Mouse (Mus musculus) stomach, embryonic 15.5 days (tissue): ENCODE results near the gene Smg9. TPM values are rescaled to one million over a fixed set of nuclear protein-coding genes. Genes with fewer than 3 reads are reported as not detected.

Experiments
- ATAC-seq: fragments of 200-750 bp; cut with Nextera tagmentation; 2 replicates; pipeline ENCODE4 v1.8.0; 2017; ENCODE audit warnings: low read depth, moderate number of reproducible peaks, moderate TSS enrichment; ENCODE audit not compliant: insufficient read depth, low FRiP score
- H3K27ac ChIP-seq: fragments of 300-500 bp; sonication (generic); 2 replicates; pipeline ENCODE4 v1.5.1; 2015; ENCODE audit warnings: mild to moderate bottlenecking, inconsistent platforms
- H3K27me3 ChIP-seq: fragments of 300-500 bp; sonication (generic); replicated peaks from 2 replicates; pipeline ENCODE4 v1.6.1; 2015; ENCODE audit warnings: inconsistent platforms
- H3K36me3 ChIP-seq: fragments of 300-500 bp; sonication (generic); 2 replicates; pipeline ENCODE4 v1.6.1; 2015; ENCODE audit warnings: inconsistent platforms
- H3K4me1 ChIP-seq: fragments of 300-500 bp; sonication (generic); 2 replicates; pipeline ENCODE4 v1.6.1; 2015; ENCODE audit warnings: inconsistent platforms
- H3K4me2 ChIP-seq: fragments of 300-500 bp; sonication (generic); 2 replicates; pipeline ENCODE4 v1.6.1; 2015; ENCODE audit warnings: mild to moderate bottlenecking, inconsistent platforms
- H3K4me3 ChIP-seq: fragments of 300-500 bp; sonication (generic); replicated peaks from 2 replicates; pipeline ENCODE4 v1.5.1; 2015; ENCODE audit warnings: inconsistent platforms
- H3K9ac ChIP-seq: fragments of 300-500 bp; sonication (generic); 2 replicates; pipeline ENCODE4 v1.6.1; 2015; ENCODE audit warnings: inconsistent platforms
- H3K9me3 ChIP-seq: fragments of 300-500 bp; sonication (generic); 2 replicates; pipeline ENCODE4 v1.6.1; 2016; ENCODE audit warnings: inconsistent platforms
- WGBS: fragments of 180-500 bp; shearing (Covaris S2); methylation state at CpG from one replicate; pipeline ENCODE4 v1.1.7; 2015; 5-methylcytosine and 5-hydroxymethylcytosine counted together
- polyA plus RNA-seq: library from polyadenylated mRNA; unstranded; fragments of >200 nt; fragmentation: Nextera tagmentation; extraction: Ambion mirVana; gene quantifications from 2 replicates; pipeline ENCODE4 v1.2.1, GENCODE M21; 2015

Gene Smg9
- polyA plus RNA-seq, 1 experiment from 2014 or later, result 20.9 TPM

GRCm38 (mm10) chr7:24368946-24369345, 30.5 kb upstream of the Smg9 start:
- Histone ChIP-seq H3K9ac (no peak overlapping the region), H3K27ac (no peak overlapping the region), H3K27me3 (no peaks in the 10 kb centered on the region), H3K36me3 (no peaks in the 10 kb centered on the region), H3K4me1 (peaks cover 10% of the 10 kb centered on the region), H3K4me3 (no peak overlapping the region), H3K4me2 (no peak overlapping the region), H3K9me3 (no peaks in the 10 kb centered on the region)
- 86% methylated on average over 7 of the region's 7 CpGs for WGBS
- no peak for ATAC-seq

DNA sequence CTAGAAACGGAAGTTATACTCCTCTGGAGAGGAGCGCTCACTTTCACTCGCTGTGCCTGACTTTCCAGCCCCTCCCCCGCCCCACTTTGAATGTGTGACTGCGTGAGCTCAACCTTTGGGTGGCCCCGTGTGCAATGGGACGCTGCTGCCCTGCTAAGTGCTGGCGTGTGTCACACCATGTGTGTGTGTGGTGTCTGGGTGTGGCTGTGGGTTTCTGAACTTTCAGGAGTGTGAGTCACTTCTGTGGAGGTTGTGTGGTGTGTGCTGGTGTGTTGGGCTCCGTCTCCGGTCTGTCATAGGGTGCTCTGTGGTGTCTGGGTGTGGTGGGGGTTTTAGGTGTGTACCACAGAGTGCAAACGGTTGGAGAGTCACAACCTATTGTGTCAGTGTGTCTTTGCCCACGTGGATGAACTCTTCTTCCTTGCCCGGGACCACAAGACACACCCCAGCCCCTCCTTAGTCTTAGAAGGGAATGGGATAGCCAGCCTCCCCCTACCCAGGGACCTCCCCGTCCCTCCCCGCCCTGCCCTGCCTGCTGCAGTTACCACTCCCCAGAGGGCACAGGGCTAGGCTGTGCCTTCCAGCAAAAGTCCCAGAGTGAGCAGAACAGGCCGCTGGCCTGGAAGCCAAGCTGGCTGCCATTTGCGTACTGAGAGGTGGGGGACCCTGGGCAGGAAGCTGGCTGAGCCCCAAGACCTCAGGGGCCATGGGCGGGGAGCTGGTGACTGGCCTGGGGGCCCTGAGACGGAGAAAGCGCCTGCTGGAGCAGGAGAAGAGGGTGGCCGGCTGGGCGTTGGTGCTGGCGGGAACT, 29.5 kb upstream of the Smg9 start, which contains the start of gene Kcnn4:
Kcnn4 (plus strand) TSS at position 533 of the 811 bp plus-strand sequence.
- no peak within 1 kb of the TSS for H3K9ac ChIP-seq
- 0 out of 2 replicates have a peak within 1 kb of the TSS, but pooled peaks have one; percentile 26 for H3K27ac ChIP-seq
- H3K36me3 ChIP-seq, result no peaks in the 10 kb centered on the region
- peak; percentile 67 for ATAC-seq
- no peaks in the 10 kb centered on the region for H3K9me3 ChIP-seq
- WGBS, result 29% methylated on average over 23 of the region's 23 CpGs
- no peaks in the 10 kb centered on the region for H3K27me3 ChIP-seq
- peak within 1 kb of the TSS; percentile 40 for H3K4me2 ChIP-seq
- H3K4me1 ChIP-seq, result peaks cover 12% of the 10 kb centered on the region
- peak within 1 kb of the TSS; percentile 18 for H3K4me3 ChIP-seq

DNA sequence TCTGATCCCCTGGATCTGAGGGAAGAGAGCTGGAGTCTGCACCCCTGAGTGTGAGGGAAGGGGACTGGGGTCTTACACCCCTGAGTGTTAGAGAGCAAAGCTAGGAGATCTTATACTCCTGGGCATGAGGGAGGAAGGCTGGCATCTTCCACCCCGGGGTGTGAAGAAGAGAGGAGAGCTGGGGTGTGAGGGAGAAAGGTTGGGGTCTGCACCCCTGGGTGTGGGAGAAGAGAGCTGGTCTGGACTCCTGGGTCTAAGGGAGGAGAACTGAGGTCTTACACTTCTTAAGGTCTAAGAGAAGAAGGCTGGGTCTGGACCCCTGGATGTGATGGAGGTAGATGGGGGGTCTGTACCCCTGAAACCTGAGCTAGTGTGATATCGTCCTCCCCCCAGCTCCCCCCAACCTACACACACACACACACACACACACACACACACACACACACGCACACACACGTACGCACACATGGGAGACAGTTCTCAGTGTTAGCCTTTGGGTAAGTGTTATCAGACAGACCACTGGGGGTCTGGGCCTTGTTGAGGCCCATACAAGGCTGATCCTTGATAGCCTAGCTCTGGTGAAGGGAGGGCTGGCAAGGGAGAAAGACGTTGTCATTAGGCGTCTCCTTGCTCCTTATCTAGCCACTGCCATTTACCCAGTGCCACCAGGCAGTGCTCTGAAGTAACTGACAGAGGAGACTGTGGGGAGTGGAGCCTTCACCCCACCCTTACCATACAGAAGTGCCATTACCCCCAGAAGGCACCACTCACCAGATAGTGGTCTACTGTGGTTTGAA, 28.2 kb upstream of the Smg9 start:
- Histone ChIP-seq H3K27ac (no peak overlapping the region), H3K4me3 (peak overlapping the region; percentile 18), H3K9ac (no peak overlapping the region), H3K27me3 (no peaks in the 10 kb centered on the region), H3K36me3 (no peaks in the 10 kb centered on the region), H3K4me2 (peak overlapping the region; percentile 40), H3K9me3 (no peaks in the 10 kb centered on the region), H3K4me1 (peaks cover 12% of the 10 kb centered on the region)
- 66% methylated on average over 7 of the region's 7 CpGs for WGBS
- peak; percentile 75 for ATAC-seq

- Histone ChIP-seq H3K27ac (no peak overlapping the region), H3K4me1 (peaks cover 14% of the 10 kb centered on the region), H3K27me3 (no peaks in the 10 kb centered on the region), H3K9ac (no peak overlapping the region), H3K4me2 (no peak overlapping the region), H3K9me3 (no peaks in the 10 kb centered on the region), H3K4me3 (no peak overlapping the region), H3K36me3 (no peaks in the 10 kb centered on the region)
- 43% methylated on average over 3 of the region's 3 CpGs for WGBS
- no peak for ATAC-seq
Measured at GRCm38 (mm10) chr7:24371809-24372145, 27.6 kb upstream of the Smg9 start.

DNA sequence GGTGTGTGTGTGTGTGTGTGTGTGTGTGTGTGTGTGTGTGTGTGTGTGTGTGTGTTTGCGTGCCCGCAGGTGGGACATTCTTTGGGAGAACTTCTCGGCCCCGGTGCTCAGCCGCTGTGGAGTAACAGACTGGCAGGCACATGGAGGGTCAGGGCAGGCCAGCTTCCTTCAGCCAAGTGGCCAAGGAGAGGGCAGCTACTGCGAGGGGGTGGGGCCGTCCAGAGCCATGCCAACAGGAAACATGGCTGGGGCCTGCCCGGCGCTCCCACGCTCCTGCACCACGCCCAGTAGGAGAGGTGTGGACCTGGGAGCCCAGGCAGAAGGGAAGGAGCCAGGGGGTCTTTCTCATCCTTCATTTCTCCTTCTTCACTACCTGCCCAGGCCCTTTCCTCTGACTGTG, 27.1 kb upstream of the Smg9 start:
- H3K9ac ChIP-seq, result no peak overlapping the region
- no peaks in the 10 kb centered on the region for H3K9me3 ChIP-seq
- 66% methylated on average over 9 of the region's 11 CpGs for WGBS
- peak; percentile 33; the same call in 1 of the 2 replicates for ATAC-seq
- H3K4me2 ChIP-seq, result no peak overlapping the region
- H3K4me3 ChIP-seq, result no peak overlapping the region
- H3K36me3 ChIP-seq, result no peaks in the 10 kb centered on the region
- peaks cover 19% of the 10 kb centered on the region for H3K4me1 ChIP-seq
- no peak overlapping the region for H3K27ac ChIP-seq
- H3K27me3 ChIP-seq, result no peaks in the 10 kb centered on the region

DNA sequence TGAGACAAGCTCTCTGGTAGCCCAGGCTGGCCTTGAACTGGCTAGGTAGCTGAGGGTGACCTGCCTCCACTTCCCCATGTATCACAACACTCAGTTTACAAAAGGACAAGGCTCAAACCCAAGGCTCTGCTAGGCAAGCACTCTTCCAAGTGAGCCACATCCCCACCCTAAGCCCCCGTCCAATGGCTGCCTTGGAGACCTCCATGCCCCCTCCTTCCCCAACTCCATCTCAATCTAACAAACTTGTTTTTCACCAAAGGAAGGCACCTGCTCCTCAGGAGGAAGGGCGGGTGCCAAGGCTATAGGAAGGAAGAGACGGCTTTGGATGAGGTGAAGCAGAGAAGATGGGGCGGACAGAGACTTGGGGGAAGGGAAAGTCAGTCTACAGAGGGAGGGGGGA, 26.6 kb upstream of the Smg9 start:
- Histone ChIP-seq H3K9ac (no peak overlapping the region), H3K4me3 (no peak overlapping the region), H3K4me1 (peaks cover 22% of the 10 kb centered on the region), H3K27me3 (no peaks in the 10 kb centered on the region), H3K36me3 (no peaks in the 10 kb centered on the region), H3K27ac (no peak overlapping the region), H3K9me3 (no peaks in the 10 kb centered on the region), H3K4me2 (no peak overlapping the region)
- 71% methylated on average over 4 of the region's 4 CpGs for WGBS
- ATAC-seq, result no peak

DNA sequence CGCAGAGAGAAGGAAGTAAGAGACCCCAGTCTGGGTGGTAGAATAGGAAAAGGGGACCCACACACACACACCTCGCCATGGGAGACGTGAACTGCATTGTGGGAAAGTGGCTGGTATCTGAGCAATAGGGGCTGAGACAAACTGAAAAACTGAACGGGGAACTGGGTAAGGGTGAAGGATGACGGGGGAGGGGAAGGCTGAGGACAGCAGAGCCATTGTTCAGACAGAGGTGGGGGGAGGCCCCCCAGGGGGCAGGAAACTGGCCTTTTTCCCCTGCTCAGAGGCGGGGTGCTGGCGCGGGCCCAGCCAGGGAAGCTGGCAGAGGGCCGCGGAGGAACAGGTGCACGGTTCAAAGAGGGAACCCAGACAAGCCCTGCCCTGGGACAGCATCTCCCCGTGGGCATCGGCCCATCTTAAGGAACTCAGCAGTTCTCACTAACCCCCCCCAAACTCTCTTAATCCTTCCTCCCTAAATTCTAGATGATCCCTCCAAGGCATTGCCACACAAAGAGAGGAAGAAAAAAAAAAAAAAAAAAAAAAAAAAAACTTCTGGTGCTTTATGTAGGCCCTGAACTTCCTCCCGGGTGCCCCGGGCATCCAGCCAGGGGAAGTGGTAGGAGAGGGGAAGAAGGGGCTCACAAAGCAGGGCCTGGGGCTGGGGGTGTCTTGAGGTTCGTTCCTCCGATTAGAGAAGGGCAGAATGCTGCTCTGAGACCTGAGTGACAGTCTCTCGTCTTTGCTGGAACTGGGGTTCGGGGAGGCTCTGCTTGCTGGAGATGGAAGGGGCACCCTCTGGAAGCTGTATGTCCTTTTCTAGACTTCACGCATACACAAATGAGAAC, 25.7 kb upstream of the Smg9 start:
- peaks cover 25% of the 10 kb centered on the region for H3K4me1 ChIP-seq
- H3K4me2 ChIP-seq, result peak overlapping the region; percentile 27
- no peaks in the 10 kb centered on the region for H3K27me3 ChIP-seq
- ATAC-seq, result no peak
- WGBS, result 40% methylated on average over 16 of the region's 20 CpGs
- H3K36me3 ChIP-seq, result no peaks in the 10 kb centered on the region
- H3K9ac ChIP-seq, result no peak overlapping the region
- H3K9me3 ChIP-seq, result no peaks in the 10 kb centered on the region
- H3K4me3 ChIP-seq, result no peak overlapping the region
- H3K27ac ChIP-seq, result peak overlapping the region; percentile 44; the same call in 1 of the 2 replicates

- no peak overlapping the region for H3K27ac ChIP-seq
- no peaks in the 10 kb centered on the region for H3K27me3 ChIP-seq
- no peak overlapping the region for H3K9ac ChIP-seq
- H3K9me3 ChIP-seq, result no peaks in the 10 kb centered on the region
- no peak for ATAC-seq
- no peak overlapping the region for H3K4me3 ChIP-seq
- H3K36me3 ChIP-seq, result no peaks in the 10 kb centered on the region
- peak overlapping the region; percentile 60 for H3K4me2 ChIP-seq
- peaks cover 25% of the 10 kb centered on the region for H3K4me1 ChIP-seq
- 86% methylated on average over 8 of the region's 8 CpGs for WGBS
Measured at GRCm38 (mm10) chr7:24376456-24376855, 23.0 kb upstream of the Smg9 start.

DNA sequence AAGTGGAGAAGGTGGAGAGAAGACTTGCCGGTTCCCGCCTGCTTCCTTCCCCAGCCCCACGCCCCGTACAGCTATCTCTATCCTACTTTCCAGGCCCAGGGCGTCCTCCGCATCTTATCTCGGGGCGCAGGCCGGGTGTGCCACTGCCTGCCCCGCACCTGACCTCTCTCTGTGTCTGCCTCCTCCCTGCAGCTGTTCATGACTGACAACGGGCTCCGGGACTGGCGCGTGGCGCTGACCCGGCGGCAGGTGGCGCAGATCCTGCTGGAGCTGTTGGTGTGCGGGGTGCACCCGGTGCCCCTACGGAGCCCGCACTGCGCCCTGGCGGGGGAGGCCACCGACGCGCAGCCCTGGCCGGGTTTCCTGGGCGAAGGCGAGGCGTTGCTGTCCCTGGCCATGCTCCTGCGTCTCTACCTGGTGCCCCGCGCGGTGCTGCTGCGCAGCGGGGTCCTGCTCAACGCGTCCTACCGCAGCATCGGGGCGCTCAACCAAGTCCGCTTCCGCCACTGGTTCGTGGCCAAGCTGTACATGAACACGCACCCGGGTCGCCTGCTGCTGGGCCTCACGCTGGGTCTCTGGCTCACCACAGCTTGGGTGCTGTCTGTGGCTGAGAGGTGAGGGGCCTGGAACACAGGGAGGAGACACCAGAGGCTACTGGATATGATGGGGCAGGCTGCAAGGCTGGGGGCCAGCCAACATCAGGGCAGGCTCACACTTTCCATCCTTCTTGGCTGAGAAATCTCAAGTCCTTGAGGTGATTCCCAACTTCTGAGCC, 22.1 kb upstream of the Smg9 start:
- Histone ChIP-seq H3K27ac (0 out of 2 replicates have a peak overlapping the region, but pooled peaks have one; percentile 16), H3K9me3 (no peaks in the 10 kb centered on the region), H3K4me3 (peak overlapping the region; percentile 26), H3K9ac (0 out of 2 replicates have a peak overlapping the region, but pooled peaks have one; percentile 2), H3K36me3 (no peaks in the 10 kb centered on the region), H3K27me3 (no peaks in the 10 kb centered on the region), H3K4me2 (peak overlapping the region; percentile 60), H3K4me1 (peaks cover 25% of the 10 kb centered on the region)
- 4% methylated on average over 49 of the region's 49 CpGs for WGBS
- ATAC-seq, result peak; percentile 95

- no peak overlapping the region for H3K4me3 ChIP-seq
Measured at GRCm38 (mm10) chr7:24378049-24378701, 21.2 kb upstream of the Smg9 start.

More at GRCm38 (mm10) chr7:24378049-24378701, 21.2 kb upstream of the Smg9 start:
- 64% methylated on average over 10 of the region's 10 CpGs for WGBS
- Histone ChIP-seq H3K4me1 (peaks cover 25% of the 10 kb centered on the region), H3K27ac (no peak overlapping the region), H3K9me3 (no peaks in the 10 kb centered on the region), H3K9ac (no peak overlapping the region), H3K27me3 (no peaks in the 10 kb centered on the region), H3K36me3 (no peaks in the 10 kb centered on the region), H3K4me2 (no peak overlapping the region)
- no peak for ATAC-seq
